Mouse (Mus musculus) thymus, adult 2 months (tissue): ENCODE measurements around the gene Ascl1. TPM values are rescaled to one million over a fixed set of nuclear protein-coding genes. Genes with fewer than 3 reads are reported as not detected.

Experiments used
- DNase-seq: peaks from one replicate; pipeline ENCODE4 v3.0.0; 2021
- H3K27ac ChIP-seq: fragments of 200-500 bp; 2 replicates; pipeline ENCODE4 v1.5.1; 2012; ENCODE audit warnings: low read length, control low read depth; ENCODE audit not compliant: control insufficient read depth, insufficient read depth
- H3K27me3 ChIP-seq: fragments of 200-500 bp; 2 replicates; pipeline ENCODE4 v1.6.1; 2012; ENCODE audit warnings: mild to moderate bottlenecking, low read length, moderate library complexity, mixed read lengths; ENCODE audit not compliant: control insufficient read depth, insufficient read depth
- H3K36me3 ChIP-seq: fragments of 200-500 bp; 2 replicates; pipeline ENCODE4 v1.6.1; 2012; ENCODE audit warnings: mild to moderate bottlenecking, low read length, moderate library complexity; ENCODE audit not compliant: control insufficient read depth, insufficient read depth
- H3K4me1 ChIP-seq: fragments of 200-500 bp; replicated peaks from 2 replicates; pipeline ENCODE4 v1.6.1; 2012; ENCODE audit warnings: low read length; ENCODE audit not compliant: control insufficient read depth, insufficient read depth
- H3K4me3 ChIP-seq: fragments of 200-500 bp; 2 replicates; pipeline ENCODE4 v1.5.1; 2012; ENCODE audit warnings: mild to moderate bottlenecking, low read length, control low read depth, moderate library complexity; ENCODE audit not compliant: control insufficient read depth, insufficient read depth
- CTCF ChIP-seq: fragments of 200-500 bp; IDR thresholded peaks from 2 replicates; pipeline ENCODE4 v1.5.1; 2012; ENCODE audit warnings: mild to moderate bottlenecking, control low read depth, low read length, moderate library complexity, borderline replicate concordance; ENCODE audit not compliant: control insufficient read depth, poor library complexity, insufficient read depth; ENCODE audit errors: extremely low read depth
- POLR2A ChIP-seq: fragments of 200-500 bp; IDR thresholded peaks from 2 replicates; pipeline ENCODE4 v1.6.1; 2012; ENCODE audit warnings: mild to moderate bottlenecking, low read length, control low read depth, moderate library complexity; ENCODE audit not compliant: control insufficient read depth, poor library complexity, insufficient read depth; ENCODE audit errors: extremely low read depth
- WGBS: fragments of 180-500 bp; shearing (Covaris S2); methylation state at CpG from one replicate; pipeline ENCODE4 v1.1.7; 2018; 5-methylcytosine and 5-hydroxymethylcytosine counted together
- polyA plus RNA-seq: library from polyadenylated mRNA; depleted of rRNA; stranded (reverse); fragments of >200 nt; gene quantifications from 2 replicates; pipeline ENCODE4 v1.2.3, GENCODE M21; 2012

Gene Ascl1
- polyA plus RNA-seq, 1 experiment, result 26.4 TPM

DNA sequence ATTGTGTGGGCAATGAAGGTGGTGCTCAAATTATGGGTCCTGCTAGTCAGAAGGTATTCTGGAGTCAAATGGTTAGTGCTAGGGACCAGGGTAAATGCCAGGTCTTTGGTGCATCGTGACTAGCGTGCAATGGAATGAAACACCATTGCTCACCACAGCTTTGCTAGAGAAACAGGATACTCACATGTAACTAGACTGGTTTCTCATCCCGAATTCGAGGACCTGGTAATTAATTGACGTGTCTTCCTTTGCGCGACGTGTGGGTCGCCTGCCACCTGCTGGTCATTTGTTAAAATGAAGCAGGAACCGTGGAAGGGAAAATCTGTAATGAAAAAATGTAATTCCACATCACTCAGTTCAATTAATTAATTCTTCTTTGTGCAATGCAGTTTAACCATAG lies 10.5 kb upstream of the Ascl1 start:
- H3K4me1 ChIP-seq, result no peaks in the 10 kb centered on the region
- 3% methylated on average over 10 of the region's 10 CpGs for WGBS
- no peak for TF ChIP-seq POLR2A
- TF ChIP-seq CTCF, result no peak
- no peak overlapping the region for H3K27ac ChIP-seq
- no peaks in the 10 kb centered on the region for H3K27me3 ChIP-seq
- H3K4me3 ChIP-seq, result no peak overlapping the region
- no peaks in the 10 kb centered on the region for H3K36me3 ChIP-seq
- DNase-seq, result peak; percentile 29

DNA sequence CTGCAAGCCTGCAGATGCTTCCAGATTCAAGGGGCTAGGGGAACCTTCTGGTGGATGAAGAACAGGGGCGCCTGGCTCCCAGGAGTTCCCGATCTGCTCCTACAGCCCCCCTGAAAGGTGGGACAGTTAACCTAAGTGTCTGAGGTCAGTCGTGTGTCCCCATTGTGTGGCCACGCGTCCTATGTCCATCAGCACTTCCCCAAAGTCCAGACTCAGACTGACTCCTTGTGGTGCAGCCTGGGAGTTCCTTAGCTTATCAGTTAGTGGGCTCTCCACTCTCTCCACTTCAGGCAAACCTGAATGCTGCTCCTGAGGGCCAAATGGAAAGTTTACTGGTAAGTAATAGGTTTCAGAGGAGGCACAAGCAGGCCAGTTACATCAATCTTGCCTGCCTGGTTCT lies 8.8 kb upstream of the Ascl1 start:
- H3K27me3 ChIP-seq, result no peaks in the 10 kb centered on the region
- no peaks in the 10 kb centered on the region for H3K4me1 ChIP-seq
- no peak for DNase-seq
- WGBS, result 17% methylated on average over 5 of the region's 5 CpGs
- no peak overlapping the region for H3K4me3 ChIP-seq
- H3K27ac ChIP-seq, result no peak overlapping the region
- TF ChIP-seq POLR2A, result no peak
- TF ChIP-seq CTCF, result no peak
- no peaks in the 10 kb centered on the region for H3K36me3 ChIP-seq

- Histone ChIP-seq H3K27ac (no peak overlapping the region), H3K27me3 (no peaks in the 10 kb centered on the region), H3K36me3 (no peaks in the 10 kb centered on the region), H3K4me1 (no peaks in the 10 kb centered on the region), H3K4me3 (no peak overlapping the region)
- TF ChIP-seq CTCF, result no peak
- no peak for TF ChIP-seq POLR2A
- no peak for DNase-seq
- WGBS, result 21% methylated on average over 7 of the region's 7 CpGs
Measured at GRCm38 (mm10) chr10:87501659-87502042, 8.2 kb upstream of the Ascl1 start.

- H3K4me3 ChIP-seq, result no peak overlapping the region
- no peaks in the 10 kb centered on the region for H3K27me3 ChIP-seq
- H3K36me3 ChIP-seq, result no peaks in the 10 kb centered on the region
- no peaks in the 10 kb centered on the region for H3K4me1 ChIP-seq
- 28% methylated on average over 20 of the region's 20 CpGs for WGBS
- DNase-seq, result no peak
- no peak overlapping the region for H3K27ac ChIP-seq
- no peak for TF ChIP-seq CTCF
- no peak for TF ChIP-seq POLR2A
Measured at GRCm38 (mm10) chr10:87500926-87501658, 7.6 kb upstream of the Ascl1 start.

GRCm38 (mm10) chr10:87497056-87497455 lies 3.6 kb upstream of the Ascl1 start:
- Histone ChIP-seq H3K27me3 (no peaks in the 10 kb centered on the region; the same call in 1 of the 2 replicates), H3K27ac (no peak overlapping the region), H3K4me1 (no peaks in the 10 kb centered on the region), H3K36me3 (no peaks in the 10 kb centered on the region), H3K4me3 (no peak overlapping the region)
- no peak for DNase-seq
- TF ChIP-seq CTCF (no peak), POLR2A (no peak)
- WGBS, result 90% methylated on average over 2 of the region's 2 CpGs

GRCm38 (mm10) chr10:87494596-87494995 lies 1.1 kb upstream of the Ascl1 start:
- no peaks in the 10 kb centered on the region for H3K36me3 ChIP-seq
- H3K27me3 ChIP-seq, result no peaks in the 10 kb centered on the region; the same call in 1 of the 2 replicates
- H3K4me1 ChIP-seq, result no peaks in the 10 kb centered on the region
- H3K27ac ChIP-seq, result no peak overlapping the region
- no peak overlapping the region for H3K4me3 ChIP-seq
- no peak for DNase-seq
- TF ChIP-seq CTCF, result no peak
- no peak for TF ChIP-seq POLR2A
- WGBS, result 9% methylated on average over 18 of the region's 18 CpGs
